Mouse (Mus musculus) CH12.LX (cell line): ENCODE results near the gene Ccdc62. TPM values are rescaled to one million over a fixed set of nuclear protein-coding genes. Genes with fewer than 3 reads are reported as not detected.

Experiments used
- DNase-seq: peaks from one replicate; pipeline ENCODE4 v3.0.0-alpha.2; 2013; ENCODE audit errors: extremely low read depth
- H3K27ac ChIP-seq: 2 replicates; pipeline ENCODE4 v1.5.1; 2012; ENCODE audit warnings: low read depth, mild to moderate bottlenecking, control low read depth, moderate library complexity; ENCODE audit not compliant: insufficient read depth
- H3K27me3 ChIP-seq: replicated peaks from 2 replicates; pipeline ENCODE3; 2012; ENCODE audit warnings: inconsistent platforms
- H3K36me3 ChIP-seq, 2 experiments: replicated peaks in 1 of 2; 2 replicates each; pipeline versions ENCODE3 to v1.6.1; 2012; ENCODE audit warnings: inconsistent platforms in 1 of 2, low read length in 1 of 2, mild to moderate bottlenecking in 1 of 2, mixed read lengths in 1 of 2, moderate library complexity in 1 of 2; ENCODE audit not compliant: control insufficient read depth in 1 of 2, insufficient read depth in 1 of 2
- H3K4me1 ChIP-seq, 2 experiments: 2 replicates each; pipeline ENCODE4 v1.6.1; 2012; ENCODE audit warnings: inconsistent platforms in 1 of 2, moderate library complexity in 1 of 2; ENCODE audit not compliant: insufficient read depth in 2 of 2, control insufficient read depth in 1 of 2
- H3K4me2 ChIP-seq: 2 replicates; pipeline ENCODE4 v1.6.1; 2012; ENCODE audit warnings: low read depth, mild to moderate bottlenecking, control low read depth; ENCODE audit not compliant: poor library complexity, insufficient read depth, severe bottlenecking
- H3K4me3 ChIP-seq, 3 experiments: fragments of 150-350 bp in 1 of 3; sonication (generic) in 1 of 3; replicated peaks in 1 of 3; 2 replicates each; pipeline versions ENCODE3 to v1.5.1; 2011 to 2012; ENCODE audit warnings: low read depth in 2 of 3, low read length in 2 of 3, mild to moderate bottlenecking in 2 of 3, moderate library complexity in 2 of 3, control low read depth in 1 of 3, improper control_type of control experiment in 1 of 3, inconsistent platforms in 1 of 3, mixed read lengths in 1 of 3; ENCODE audit not compliant: poor library complexity in 1 of 3
- H3K79me2 ChIP-seq: replicated peaks from 2 replicates; pipeline ENCODE4 v1.6.1; 2012; ENCODE audit warnings: mild to moderate bottlenecking, moderate library complexity; ENCODE audit not compliant: control insufficient read depth, poor library complexity, insufficient read depth, severe bottlenecking; ENCODE audit errors: extremely low read depth
- H3K9ac ChIP-seq: 2 replicates; pipeline ENCODE4 v1.6.1; 2012; ENCODE audit warnings: low read depth, mild to moderate bottlenecking, control low read depth, moderate library complexity; ENCODE audit not compliant: insufficient read depth
- H3K9me3 ChIP-seq: replicated peaks from 2 replicates; pipeline ENCODE3; 2012; ENCODE audit warnings: low read length, inconsistent platforms, mixed read lengths
- CHD2 ChIP-seq: IDR thresholded peaks from 2 replicates; pipeline ENCODE4 v1.6.1; 2011; ENCODE audit warnings: low read length, improper control_type of control experiment
- ELF1 ChIP-seq: IDR thresholded peaks from 2 replicates; pipeline ENCODE4 v1.6.1; 2014; ENCODE audit warnings: low read depth, mild to moderate bottlenecking, inconsistent platforms, low read length, improper control_type of control experiment
- EP300 ChIP-seq: IDR thresholded peaks from 2 replicates; pipeline ENCODE4 v1.6.1; 2011; ENCODE audit warnings: low read length, improper control_type of control experiment
- ETS1 ChIP-seq: conservative IDR thresholded peaks from 2 replicates; pipeline ENCODE4 v1.6.1; 2012; ENCODE audit warnings: low read depth, mild to moderate bottlenecking, inconsistent platforms, low read length, improper control_type of control experiment, moderate library complexity
- GABPA ChIP-seq: IDR thresholded peaks from 2 replicates; pipeline ENCODE4 v1.6.1; 2012; ENCODE audit warnings: low read depth, low read length, improper control_type of control experiment, inconsistent platforms; ENCODE audit not compliant: insufficient replicate concordance
- IRF4 ChIP-seq: IDR thresholded peaks from 2 replicates; pipeline ENCODE4 v1.6.1; 2014; ENCODE audit warnings: low read depth, mild to moderate bottlenecking, inconsistent platforms, low read length, improper control_type of control experiment
- JUND ChIP-seq: conservative IDR thresholded peaks from 2 replicates; pipeline ENCODE4 v1.6.1; 2011; ENCODE audit warnings: low read depth, low read length, improper control_type of control experiment
- KAT2A ChIP-seq: IDR thresholded peaks from 2 replicates; pipeline ENCODE4 v1.6.1; 2012; ENCODE audit warnings: low read length, improper control_type of control experiment, inconsistent platforms; ENCODE audit not compliant: insufficient replicate concordance
- MAFK ChIP-seq: IDR thresholded peaks from 2 replicates; pipeline ENCODE4 v1.6.1; 2011; ENCODE audit warnings: low read length, improper control_type of control experiment; ENCODE audit not compliant: insufficient replicate concordance
- MAX ChIP-seq: IDR thresholded peaks from 2 replicates; pipeline ENCODE4 v1.6.1; 2011; ENCODE audit warnings: low read length, improper control_type of control experiment
- MEF2A ChIP-seq: IDR thresholded peaks from 2 replicates; pipeline ENCODE4 v1.6.1; 2014; ENCODE audit warnings: low read depth, mild to moderate bottlenecking, inconsistent platforms, low read length, improper control_type of control experiment, borderline replicate concordance
- MXI1 ChIP-seq: IDR thresholded peaks from 2 replicates; pipeline ENCODE4 v1.6.1; 2011; ENCODE audit warnings: mild to moderate bottlenecking, low read depth, low read length, improper control_type of control experiment
- NELFE ChIP-seq: IDR thresholded peaks from 2 replicates; pipeline ENCODE4 v1.6.1; 2011; ENCODE audit warnings: low read depth, low read length, improper control_type of control experiment
- POLR2A ChIP-seq: IDR thresholded peaks from 2 replicates; pipeline ENCODE4 v1.6.1; 2011; ENCODE audit warnings: low read depth, mild to moderate bottlenecking, improper control_type of control experiment, low read length
- RAD21 ChIP-seq: IDR thresholded peaks from 2 replicates; pipeline ENCODE4 v1.6.1; 2011; ENCODE audit warnings: low read depth, mild to moderate bottlenecking, low read length, improper control_type of control experiment, moderate library complexity
- RCOR1 ChIP-seq: conservative IDR thresholded peaks from 2 replicates; pipeline ENCODE4 v1.6.1; 2012; ENCODE audit warnings: low read depth, mild to moderate bottlenecking, inconsistent platforms, low read length, improper control_type of control experiment
- SIN3A ChIP-seq: IDR thresholded peaks from 2 replicates; pipeline ENCODE4 v1.6.1; 2012; ENCODE audit warnings: low read length, improper control_type of control experiment, inconsistent platforms
- TBP ChIP-seq: conservative IDR thresholded peaks from 2 replicates; pipeline ENCODE4 v1.6.1; 2011; ENCODE audit warnings: low read depth, low read length, improper control_type of control experiment
- UBTF ChIP-seq: IDR thresholded peaks from 2 replicates; pipeline ENCODE4 v1.6.1; 2012; ENCODE audit warnings: low read depth, mild to moderate bottlenecking, inconsistent platforms, low read length, improper control_type of control experiment, moderate library complexity
- USF2 ChIP-seq: conservative IDR thresholded peaks from 2 replicates; pipeline ENCODE4 v1.6.1; 2011; ENCODE audit warnings: low read depth, low read length, improper control_type of control experiment
- ZC3H11A ChIP-seq: IDR thresholded peaks from 2 replicates; pipeline ENCODE4 v1.6.1; 2012; ENCODE audit warnings: low read depth, mild to moderate bottlenecking, inconsistent platforms, low read length, improper control_type of control experiment
- ZKSCAN1 ChIP-seq: IDR thresholded peaks from 2 replicates; pipeline ENCODE4 v1.6.1; 2012; ENCODE audit warnings: low read depth, inconsistent platforms, low read length, improper control_type of control experiment, borderline replicate concordance
- ZNF384 ChIP-seq: IDR thresholded peaks from 2 replicates; pipeline ENCODE4 v1.6.1; 2012; ENCODE audit warnings: low read depth, low read length, improper control_type of control experiment, inconsistent platforms
- dilution Hi-C: fragments of 300-500 bp; cut with MboI; formaldehyde crosslinking; loops from 2 replicates; pipeline ENCODE4 v1.14.3; 2020; ENCODE audit warnings: low sequenced_read_pairs; ENCODE audit not compliant: extremely low pct_unique_long_range_greater_than_20kb, extremely low pct_ligation_motif_present
- in situ Hi-C: fragments of 300-500 bp; cut with MboI; formaldehyde crosslinking; loops from 3 replicates; pipeline ENCODE4 v1.14.3; 2019; ENCODE audit warnings: low sequenced_read_pairs, low pct_ligation_motif_present, low pct_unique_long_range_greater_than_20kb, mixed read lengths
- polyA plus RNA-seq: library from polyadenylated mRNA; unstranded; fragments of >175 nt; gene quantifications from 2 replicates; pipeline ENCODE4 v1.2.1, GENCODE M21; 2012; ENCODE audit warnings: low read depth; ENCODE audit not compliant: insufficient read length
- total RNA-seq, 2 experiments: library from RNA; depleted of rRNA; stranded (reverse); fragments of 300-350 nt in 1 of 2; fragments of >200 nt in 1 of 2; gene quantifications; 2 replicates each; pipeline ENCODE4 v1.2.3; 2012 to 2014

Ccdc62 gene
- total and polyA plus RNA-seq, 3 experiments, result 1.6 to 5.3 (median 2.0) TPM

DNA sequence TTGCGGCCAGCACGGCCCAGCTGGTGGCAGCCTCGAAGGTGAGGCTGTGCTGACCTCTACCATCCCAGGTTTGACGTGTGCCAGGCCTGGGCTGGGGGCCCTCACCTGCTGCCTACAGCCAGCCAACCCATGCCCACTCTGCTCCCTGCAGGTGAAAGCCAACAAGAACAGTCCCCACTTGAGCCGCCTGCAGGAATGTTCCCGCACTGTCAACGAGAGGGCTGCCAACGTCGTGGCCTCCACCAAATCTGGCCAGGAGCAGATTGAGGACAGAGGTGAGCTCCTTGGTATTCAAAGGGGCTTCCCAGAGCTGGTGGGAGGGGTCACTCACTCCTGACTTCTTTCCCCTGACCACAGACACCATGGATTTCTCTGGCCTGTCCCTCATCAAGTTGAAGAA lies 70.8 kb downstream of the Ccdc62 start:
- in situ Hi-C loops, result loop anchor here (5.0 kb wide), 1 partner anchor 81 kb away; no protein-coding TSS in a partner anchor
- dilution Hi-C loops, result no loop called here
- DNase-seq, result no peak
- no peak overlapping the region for H3K9ac ChIP-seq
- H3K4me1 ChIP-seq, result peaks cover 7 to 36% of the 10 kb centered on the region in 2 experiments; a peak in 3 of 4 replicates
- H3K79me2 ChIP-seq, result no peaks in the 10 kb centered on the region
- H3K4me3 ChIP-seq, result no peak overlapping the region
- peaks cover 90 to 98% of the 10 kb centered on the region in 2 experiments for H3K36me3 ChIP-seq
- no peaks in the 10 kb centered on the region for H3K9me3 ChIP-seq
- no peak overlapping the region for H3K27ac ChIP-seq
- H3K4me2 ChIP-seq, result no peak overlapping the region
- TF ChIP-seq CHD2 (no peak), MAFK (no peak), POLR2A (no peak), MEF2A (no peak), SIN3A (no peak), NELFE (no peak), ZC3H11A (no peak), KAT2A (no peak), EP300 (no peak), JUND (no peak), GABPA (no peak)
- no peaks in the 10 kb centered on the region for H3K27me3 ChIP-seq

- no peaks in the 10 kb centered on the region for H3K9me3 ChIP-seq
- no peak for DNase-seq
- no peak overlapping the region for H3K4me3 ChIP-seq
- H3K79me2 ChIP-seq, result no peaks in the 10 kb centered on the region
- no peak overlapping the region for H3K9ac ChIP-seq
- no peaks in the 10 kb centered on the region for H3K27me3 ChIP-seq
- peaks cover 87 to 98% of the 10 kb centered on the region in 2 experiments for H3K36me3 ChIP-seq
- peaks cover 12 to 51% of the 10 kb centered on the region in 2 experiments for H3K4me1 ChIP-seq
- TF ChIP-seq MEF2A, result no peak
- TF ChIP-seq RCOR1, result no peak
- TF ChIP-seq TBP, result no peak
- TF ChIP-seq JUND, result no peak
- no peak for TF ChIP-seq ETS1
- no peak for TF ChIP-seq POLR2A
- TF ChIP-seq CHD2, result no peak
- no peak for TF ChIP-seq MAX
- TF ChIP-seq NELFE, result no peak
- no peak for TF ChIP-seq SIN3A
- TF ChIP-seq IRF4, result no peak
- TF ChIP-seq RAD21, result no peak
- TF ChIP-seq MAFK, result no peak
- no peak for TF ChIP-seq MXI1
- no peak for TF ChIP-seq ZKSCAN1
- no peak for TF ChIP-seq ZNF384
- TF ChIP-seq KAT2A, result no peak
- TF ChIP-seq USF2, result no peak
- no peak for TF ChIP-seq UBTF
- no peak for TF ChIP-seq ELF1
- H3K27ac ChIP-seq, result no peak overlapping the region
- H3K4me2 ChIP-seq, result no peak overlapping the region
- dilution Hi-C loops (no loop called here), in situ Hi-C loops (loop anchor here (5.0 kb wide), 1 partner anchor 79 kb away; no protein-coding TSS in a partner anchor)
These were observed 72.4 kb downstream of the Ccdc62 start for GRCm38 (mm10) chr5:124002876-124003275.
